8 mouse cellular contexts compared by ENCODE assay signal in genomic region chr5:139483171-139483848, GRCm38 (mm10). TPM values are rescaled to one million over a fixed set of nuclear protein-coding genes. Genes with fewer than 3 reads are reported as not detected.
DNase-seq lines count a peak whose midpoint lies in the region; ATAC-seq and TF ChIP-seq lines count a peak whose summit lies in the region.

No protein-coding gene starts in this region.

- TF ChIP-seq CTCF in E14TG2a.4 (conservative IDR thresholded peaks at IDR 0.05; ENCODE audit: low read length) = no peak

- WGBS in hindbrain, embryonic 12.5 days = 67% methylated on average over 14 of the region's 14 CpGs
- WGBS in macrophage (ENCODE audit: missing documents) = 39% methylated on average over 14 of the region's 14 CpGs

- H3K4me1 ChIP-seq in erythroblast, embryonic 14.5 days (ENCODE audit: control insufficient read depth) = peaks cover 27% of the 10 kb centered on the region
- peaks cover 61% of the 10 kb centered on the region for H3K4me1 ChIP-seq in E14TG2a.4 (replicated peaks; ENCODE audit: low read depth, low read length)
- H3K4me1 ChIP-seq in hindbrain, embryonic 12.5 days = peaks cover 10% of the 10 kb centered on the region

- no peak for DNase-seq in urinary bladder, postnatal 10 days (ENCODE audit: low spot score)
- DNase-seq in adrenal gland, adult (ENCODE audit: inconsistent age in 2 of 2, low spot score in 1 of 2) = no peak

- H3K4me3 ChIP-seq in erythroblast, embryonic 14.5 days (replicated peaks) = peak overlapping the region; percentile 91
- H3K4me3 ChIP-seq in E14TG2a.4 (replicated peaks; ENCODE audit: low read length) (peak overlapping the region; percentile 99), macrophage (ENCODE audit: inconsistent target) (peak overlapping the region; percentile 99)
- peak overlapping the region; percentile 92 for H3K4me3 ChIP-seq in hindbrain, embryonic 12.5 days

- no peaks in the 10 kb centered on the region for H3K9me3 ChIP-seq in erythroblast, embryonic 14.5 days (ENCODE audit: control insufficient read depth, low read length)
- H3K9me3 ChIP-seq in E14TG2a.4 (ENCODE audit: low read length) = peaks cover 9% of the 10 kb centered on the region; the same call in 1 of the 2 replicates
- peaks cover 8% of the 10 kb centered on the region; the same call in 1 of the 2 replicates for H3K9me3 ChIP-seq in hindbrain, embryonic 12.5 days (replicated peaks)

- H3K9ac ChIP-seq in hindbrain, embryonic 12.5 days = peak overlapping the region; percentile 83

- no peak overlapping the region for H3K27ac ChIP-seq in hindbrain, embryonic 12.5 days
- peak overlapping the region; percentile 99 for H3K27ac ChIP-seq in macrophage

- peaks cover 43% of the 10 kb centered on the region for H3K36me3 ChIP-seq in erythroblast, embryonic 14.5 days (ENCODE audit: control insufficient read depth)
- H3K36me3 ChIP-seq in E14TG2a.4 (ENCODE audit: insufficient read depth, low read length) (peaks cover 47% of the 10 kb centered on the region), macrophage (ENCODE audit: inconsistent target) (peaks cover 21% of the 10 kb centered on the region; the same call in 1 of the 2 replicates)
- H3K36me3 ChIP-seq in hindbrain, embryonic 12.5 days = peaks cover 38% of the 10 kb centered on the region

- ATAC-seq in erythroblast, adult 5-6 weeks (replicated peaks; ENCODE audit: low FRiP score, poor library complexity, severe bottlenecking) = no peak
- no peak for ATAC-seq in hindbrain, embryonic 12.5 days (ENCODE audit: low FRiP score)
- no peak for ATAC-seq in megakaryocyte-erythroid progenitor cell, adult 5-6 weeks (replicated peaks; ENCODE audit: low FRiP score, low TSS enrichment, poor library complexity, severe bottlenecking)

- peaks cover 57% of the 10 kb centered on the region for H3K79me2 ChIP-seq in macrophage (ENCODE audit: inconsistent target)

- no peaks in the 10 kb centered on the region for H3K27me3 ChIP-seq in erythroblast, embryonic 14.5 days (ENCODE audit: control insufficient read depth)
- no peaks in the 10 kb centered on the region for H3K27me3 ChIP-seq in E14TG2a.4 (ENCODE audit: insufficient read depth, low read length)
- H3K27me3 ChIP-seq in hindbrain, embryonic 12.5 days = no peaks in the 10 kb centered on the region

- H3K4me2 ChIP-seq in hindbrain, embryonic 12.5 days (replicated peaks) = peak overlapping the region; percentile 91

RNA-seq across cellular contexts. Expression of gene Zfand2a, which starts 1.0 kb away (rescaled TPM):
- 0.60 and 0.61 TPM in 2 replicates for polyA plus RNA-seq in erythroblast, embryonic 14.5 days (2012)
- 2.3 and 2.9 TPM in 2 replicates for total RNA-seq in erythroblast, adult 5-6 weeks (2015; ENCODE audit: low replicate concordance)
- total RNA-seq in erythroblast, adult 5-6 weeks (2017; ENCODE audit: low replicate concordance) = 3.4 and 5.4 TPM in 2 replicates
- polyA plus RNA-seq in hindbrain, embryonic 12.5 days (2016; fragmentation: Nextera tagmentation; extraction: Ambion mirVana) = 12.0 and 14.6 TPM in 2 replicates
- total RNA-seq in macrophage (2018; cell fraction: chromatin; rRNA removed) = 100 to 1,000 TPM in 7 of 26 experiments, 10 to 100 TPM in 19; 28.9 to 157 (median 51.0) TPM
- 100 to 1,000 TPM in 10 of 26 experiments, 10 to 100 TPM in 16; 43.5 to 133 (median 84.6) TPM for total RNA-seq in macrophage (2018; cell fraction: cytosol; rRNA removed)
- total RNA-seq in macrophage (2018; cell fraction: nucleus; rRNA removed) = 100 to 1,000 TPM in 8 of 26 experiments, 10 to 100 TPM in 18; 31.3 to 136 (median 67.1) TPM
- 68.1 to 90.9 TPM (median 76.5 TPM) in 3 replicates for polyA plus RNA-seq in macrophage (2018)
- 10.9 and 19.5 TPM in 2 replicates for total RNA-seq in megakaryocyte-erythroid progenitor cell, adult 5-6 weeks (2014; fragmentation: Nextera tagmentation)
- 13.6 and 14.7 TPM in 2 replicates for total RNA-seq in megakaryocyte-erythroid progenitor cell, adult 5-6 weeks (2017)

RNA-seq across cellular contexts. Expression of gene 3110082I17Rik, which starts 23.0 kb away (rescaled TPM):
- 0.69 and 0.97 TPM in 2 replicates for polyA plus RNA-seq in erythroblast, embryonic 14.5 days (2012)
- total RNA-seq in erythroblast, adult 5-6 weeks (2015; ENCODE audit: low replicate concordance) = 1.3 and 8.6 TPM in 2 replicates
- 2.8 and 4.0 TPM in 2 replicates for total RNA-seq in erythroblast, adult 5-6 weeks (2017; ENCODE audit: low replicate concordance)
- 22.9 and 26.3 TPM in 2 replicates for polyA plus RNA-seq in hindbrain, embryonic 12.5 days (2016; fragmentation: Nextera tagmentation; extraction: Ambion mirVana)
- total RNA-seq in macrophage (2018; cell fraction: chromatin; rRNA removed) = 10 to 100 TPM in 17 of 26 experiments, 1 to 10 TPM in 8, under 1 TPM in 1; 0.88 to 24.9 (median 13.5) TPM
- 10 to 100 TPM in 23 of 26 experiments, 1 to 10 TPM in 3; 9.7 to 21.9 (median 13.3) TPM for total RNA-seq in macrophage (2018; cell fraction: cytosol; rRNA removed)
- 10 to 100 TPM in 12 of 26 experiments, 1 to 10 TPM in 14; 1.7 to 30.0 (median 9.4) TPM for total RNA-seq in macrophage (2018; cell fraction: nucleus; rRNA removed)
- polyA plus RNA-seq in macrophage (2018) = 12.7 to 32.4 TPM (median 24.1 TPM) in 3 replicates
- total RNA-seq in megakaryocyte-erythroid progenitor cell, adult 5-6 weeks (2014; fragmentation: Nextera tagmentation) = 28.0 and 31.0 TPM in 2 replicates
- 40.1 and 74.7 TPM in 2 replicates for total RNA-seq in megakaryocyte-erythroid progenitor cell, adult 5-6 weeks (2017)

RNA-seq across cellular contexts. Expression of gene Uncx, which starts 60.0 kb away (rescaled TPM):
- not detected in 2 replicates for polyA plus RNA-seq in erythroblast, embryonic 14.5 days (2012)
- not detected in 2 replicates for total RNA-seq in erythroblast, adult 5-6 weeks (2015; ENCODE audit: low replicate concordance)
- total RNA-seq in erythroblast, adult 5-6 weeks (2017; ENCODE audit: low replicate concordance) = not detected in 2 replicates
- polyA plus RNA-seq in hindbrain, embryonic 12.5 days (2016; fragmentation: Nextera tagmentation; extraction: Ambion mirVana) = 97.3 and 99.4 TPM in 2 replicates
- not detected for total RNA-seq in macrophage (2018; cell fraction: chromatin; rRNA removed)
- total RNA-seq in macrophage (2018; cell fraction: cytosol; rRNA removed) = not detected
- total RNA-seq in macrophage (2018; cell fraction: nucleus; rRNA removed) = not detected
- polyA plus RNA-seq in macrophage (2018) = not detected in 3 replicates
- total RNA-seq in megakaryocyte-erythroid progenitor cell, adult 5-6 weeks (2014; fragmentation: Nextera tagmentation) = not detected in 2 replicates
- total RNA-seq in megakaryocyte-erythroid progenitor cell, adult 5-6 weeks (2017) = not detected in 2 replicates

Comparison
In these comparisons a context has a peak if more than half of its experiments do, and no peak if none do; other contexts are left out.
1. RNA of gene Uncx, which starts 60.0 kb away (polyA plus RNA-seq): 97.3 to 99.4 TPM in hindbrain, embryonic 12.5 days; not detected in erythroblast, embryonic 14.5 days and not detected in macrophage; every median in the first group is over 10 times any median in the second.
2. Peak in every context shown above with its lines, with median percentiles within 50 percentile points of each other: H3K4me3 ChIP-seq.